Mouse (Mus musculus): ENCODE measurements around the gene Gpr88.
"Not testable (repeated sequence)": the region's sequence is repeated elsewhere in the genome, so short reads cannot be mapped to it uniquely, and the experiment has no call there.

The Gpr88 gene

GRCm38 (mm10) chr3:116244476-116244875 is 8.8 kb downstream of the Gpr88 start:
- in situ Hi-C loops (cut with MboI, MseI): loop anchor here (10.0 kb wide), 1 partner anchor 200 kb away; no protein-coding TSS in a partner anchor

GRCm38 (mm10) chr3:116242685-116243084 is 10.6 kb downstream of the Gpr88 start:
- in situ Hi-C loops (cut with MboI, MseI): loop anchor here (10.0 kb wide), 1 partner anchor 198 kb away; no protein-coding TSS in a partner anchor

- in situ Hi-C loops (cut with MboI, MseI): no loop called here
These were observed 15.8 kb downstream of the Gpr88 start for GRCm38 (mm10) chr3:116237527-116237926.

GRCm38 (mm10) chr3:116236856-116237255 is 16.4 kb downstream of the Gpr88 start:
- in situ Hi-C loops (cut with MboI, MseI): no loop called here

- in situ Hi-C loops (cut with MboI, MseI): no loop called here
These were observed 19.8 kb downstream of the Gpr88 start for GRCm38 (mm10) chr3:116233515-116233914.

- in situ Hi-C loops (cut with MboI, MseI): no loop called here
These were observed 20.5 kb downstream of the Gpr88 start for GRCm38 (mm10) chr3:116232763-116233162.

GRCm38 (mm10) chr3:116229336-116229735 is 24.0 kb downstream of the Gpr88 start:
- in situ Hi-C loops (cut with MboI, MseI): no loop called here

- in situ Hi-C loops (cut with MboI, MseI): no loop called here
These were observed 24.7 kb downstream of the Gpr88 start for GRCm38 (mm10) chr3:116228360-116229245.

- in situ Hi-C loops (cut with MboI, MseI): no loop called here
These were observed 25.9 kb downstream of the Gpr88 start for GRCm38 (mm10) chr3:116227383-116227782.

GRCm38 (mm10) chr3:116226915-116227314 is 26.4 kb downstream of the Gpr88 start:
- in situ Hi-C loops (cut with MboI, MseI): no loop called here

- in situ Hi-C loops (cut with MboI, MseI): no loop called here
These were observed 30.6 kb downstream of the Gpr88 start for GRCm38 (mm10) chr3:116222511-116223243.

- in situ Hi-C loops (cut with MboI, MseI): no loop called here
These were observed 31.7 kb downstream of the Gpr88 start for GRCm38 (mm10) chr3:116221686-116222010.

GRCm38 (mm10) chr3:116220980-116221685 is 32.2 kb downstream of the Gpr88 start:
- in situ Hi-C loops (cut with MboI, MseI): no loop called here

GRCm38 (mm10) chr3:116217398-116217797 is 35.9 kb downstream of the Gpr88 start:
- in situ Hi-C loops (cut with MboI, MseI): not testable (repeated sequence)

- in situ Hi-C loops (cut with MboI, MseI): no loop called here
These were observed 37.0 kb downstream of the Gpr88 start for GRCm38 (mm10) chr3:116216261-116216660.

- in situ Hi-C loops (cut with MboI, MseI): no loop called here
These were observed 41.7 kb downstream of the Gpr88 start for GRCm38 (mm10) chr3:116211639-116212038.

GRCm38 (mm10) chr3:116210720-116211121 is 42.6 kb downstream of the Gpr88 start:
- in situ Hi-C loops (cut with MboI, MseI): no loop called here

GRCm38 (mm10) chr3:116209214-116209613 is 44.1 kb downstream of the Gpr88 start:
- in situ Hi-C loops (cut with MboI, MseI): no loop called here

GRCm38 (mm10) chr3:116206306-116206834 is 46.9 kb downstream of the Gpr88 start:
- in situ Hi-C loops (cut with MboI, MseI): no loop called here

GRCm38 (mm10) chr3:116205346-116206219 is 47.7 kb downstream of the Gpr88 start:
- in situ Hi-C loops (cut with MboI, MseI): no loop called here

- in situ Hi-C loops (cut with MboI, MseI): no loop called here
These were observed 48.7 kb downstream of the Gpr88 start for GRCm38 (mm10) chr3:116204643-116205042.

Data from regulatory T cell (primary cell).